Mouse (Mus musculus) CD4-positive, CD25-positive, alpha-beta regulatory T cell, adult 4 months (primary cell): Measurements from ENCODE around the gene Cdc42se2. TPM values are rescaled to one million over a fixed set of nuclear protein-coding genes. Genes with fewer than 3 reads are reported as not detected.

Source experiments
- ATAC-seq: one replicate; pipeline ENCODE4 v1.8.0; 2017
- polyA plus RNA-seq, 2 experiments: library from polyadenylated mRNA; unstranded; fragments of 100-300 nt; shearing (Covaris generic); gene quantifications; one replicate each; pipeline ENCODE4 v1.2.1; 2017

Gene Cdc42se2
- polyA plus RNA-seq, 2 experiments from 2014 or later: 369 to 477 TPM

DNA sequence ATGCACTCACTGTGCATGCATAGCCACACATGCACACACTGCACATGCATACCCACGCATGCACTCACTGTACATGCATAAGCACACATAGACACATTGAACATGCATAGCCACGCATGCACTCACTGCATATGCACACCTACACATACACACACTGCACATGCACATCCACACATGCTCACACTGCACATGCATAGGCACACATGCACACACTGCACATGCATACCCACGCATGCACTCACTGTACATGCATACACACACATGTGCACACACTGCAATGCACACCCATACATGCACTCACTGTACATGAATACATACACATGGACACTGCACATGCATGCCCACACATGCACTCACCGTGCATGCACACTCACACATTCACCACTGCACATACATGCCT lies 4.0 kb upstream of the Cdc42se2 start:
- ATAC-seq: no peak

DNA sequence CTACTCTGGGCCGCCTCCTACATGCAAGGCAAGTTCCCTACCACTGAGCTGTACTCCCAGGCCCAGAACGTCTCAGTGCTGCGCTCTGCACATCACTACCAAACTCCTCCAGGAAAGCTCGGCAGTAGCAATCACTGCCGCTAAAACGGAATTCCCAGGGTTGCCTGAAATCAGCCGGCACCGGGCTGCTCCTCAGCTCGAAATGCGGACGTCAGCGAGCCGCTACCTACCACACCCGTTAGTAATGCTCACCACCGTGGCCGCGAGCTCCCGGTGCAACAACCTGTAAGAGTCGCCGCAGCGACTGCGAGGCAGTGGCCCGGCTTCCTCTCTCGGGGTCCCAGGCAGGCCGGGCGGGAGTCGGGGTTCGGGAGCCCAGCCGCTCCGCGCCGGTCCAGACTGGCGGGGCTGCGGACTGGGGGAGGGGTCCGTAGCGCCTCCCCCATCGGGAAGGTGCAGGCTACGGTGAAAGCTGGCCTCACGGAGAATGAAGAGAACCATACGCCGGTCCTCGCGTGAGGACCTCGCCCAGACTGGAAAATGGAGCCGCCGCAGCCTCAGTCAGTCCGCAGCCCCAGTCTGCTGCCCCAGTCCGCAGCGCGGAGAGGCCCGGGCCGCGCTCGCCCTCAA lies 502 bp downstream of the Cdc42se2 start:
- ATAC-seq: peak; percentile 31

DNA sequence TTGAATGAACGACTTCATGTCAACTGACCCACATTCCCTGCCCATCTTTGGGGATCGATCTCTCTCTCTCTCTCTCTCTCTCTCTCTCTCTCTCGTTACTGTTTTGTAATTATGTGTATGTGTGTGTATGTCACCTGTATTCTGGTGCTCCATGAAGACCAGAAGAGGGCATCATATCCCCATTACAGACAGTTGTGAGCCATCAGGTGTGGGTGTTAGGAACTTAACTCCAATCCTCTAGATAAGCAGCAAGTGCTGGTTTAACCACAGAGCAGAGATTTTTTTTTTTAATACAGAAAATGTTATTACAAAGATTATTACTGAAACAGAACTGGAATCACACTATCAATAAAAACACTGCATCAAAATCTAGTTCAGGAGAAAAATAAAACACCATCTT lies 1.9 kb downstream of the Cdc42se2 start:
- ATAC-seq: no peak

DNA sequence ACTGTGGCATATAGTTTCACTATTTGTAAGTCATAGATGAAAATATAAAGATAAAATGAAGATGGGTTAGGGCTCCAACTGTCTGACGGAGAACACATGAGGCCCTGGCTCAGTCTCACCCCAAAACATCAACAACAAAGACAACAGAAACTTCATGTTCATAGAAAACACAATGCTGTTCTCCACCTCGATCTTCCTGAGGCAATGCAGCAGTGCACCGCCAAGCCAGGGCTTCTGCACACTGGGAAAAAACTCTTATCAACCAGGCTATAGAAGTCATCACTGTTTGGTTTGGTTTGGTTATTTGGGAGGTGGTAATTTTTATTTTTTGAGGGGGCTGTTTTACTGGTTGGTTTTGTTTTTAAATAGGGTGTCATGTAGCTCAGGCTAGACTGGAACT lies 3.0 kb downstream of the Cdc42se2 start:
- no peak for ATAC-seq

DNA sequence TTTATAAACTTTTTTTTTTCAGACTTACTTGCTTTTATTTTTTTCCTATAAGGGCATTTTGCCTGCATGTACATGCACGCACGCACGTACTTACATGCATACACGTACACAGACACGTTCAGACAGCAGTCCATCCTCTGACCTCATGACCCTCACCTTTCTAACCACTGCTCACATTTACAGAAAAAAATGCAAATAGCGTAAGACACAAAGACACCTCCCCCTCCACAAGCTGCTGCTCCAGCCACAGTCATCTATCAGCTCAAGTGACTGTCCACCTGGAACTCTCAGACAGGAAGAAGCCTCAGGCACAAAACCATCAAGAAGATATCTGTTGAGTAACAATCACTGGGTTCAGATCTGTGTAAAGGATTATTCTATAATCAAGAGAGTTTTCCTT lies 5.2 kb downstream of the Cdc42se2 start:
- ATAC-seq: no peak

DNA sequence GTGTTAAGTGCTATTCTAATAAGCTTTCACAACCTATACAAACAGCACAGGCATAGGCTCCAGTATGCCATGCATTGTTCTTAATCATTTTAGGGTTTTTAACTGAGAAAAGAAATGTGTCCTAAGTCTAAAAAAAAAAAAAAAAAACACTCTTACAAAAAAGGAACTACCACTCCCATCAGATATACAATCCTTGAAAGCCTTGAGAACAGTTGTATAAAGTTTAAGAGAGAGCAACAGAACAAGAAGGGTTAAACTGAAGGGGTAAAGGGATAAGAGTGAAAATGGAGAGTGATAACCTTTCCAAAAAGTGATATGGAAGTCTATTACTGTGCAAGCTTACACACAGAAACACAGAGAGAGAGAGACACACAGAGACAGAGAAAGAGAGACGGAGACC lies 7.5 kb downstream of the Cdc42se2 start:
- no peak for ATAC-seq

DNA sequence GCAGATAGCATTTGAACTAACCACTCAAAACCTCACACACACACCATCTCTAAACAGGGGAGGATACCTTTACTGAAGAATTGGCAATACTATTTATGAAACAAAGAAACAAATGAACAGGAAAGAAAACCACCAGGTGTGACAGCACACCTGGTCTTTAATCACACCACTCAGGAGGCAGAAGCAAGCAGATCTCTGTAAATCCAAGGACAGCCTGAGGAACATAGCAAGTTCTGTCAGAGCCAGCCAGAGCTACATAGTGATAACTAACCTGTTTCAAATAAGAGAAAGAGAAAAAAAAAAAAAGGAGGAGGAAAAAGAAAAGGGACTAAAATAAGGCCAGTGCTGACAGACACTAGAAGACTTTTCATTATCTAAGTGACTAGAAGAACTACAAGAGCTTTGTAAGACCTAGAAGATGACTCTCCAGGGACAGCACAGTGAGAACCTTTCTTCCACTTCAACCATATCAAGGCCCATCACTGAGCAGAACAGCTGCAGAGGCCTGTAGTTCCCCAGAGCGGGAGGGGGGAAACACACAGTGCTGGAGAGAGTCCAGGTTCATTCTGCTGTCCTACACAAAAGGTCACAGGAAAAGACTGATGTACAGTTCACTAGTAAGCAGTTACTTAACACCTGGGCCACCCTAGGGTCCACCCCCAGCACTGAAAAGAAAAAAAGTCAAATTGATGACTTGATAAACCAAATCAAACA lies 9.2 kb downstream of the Cdc42se2 start:
- ATAC-seq: peak; percentile 17

DNA sequence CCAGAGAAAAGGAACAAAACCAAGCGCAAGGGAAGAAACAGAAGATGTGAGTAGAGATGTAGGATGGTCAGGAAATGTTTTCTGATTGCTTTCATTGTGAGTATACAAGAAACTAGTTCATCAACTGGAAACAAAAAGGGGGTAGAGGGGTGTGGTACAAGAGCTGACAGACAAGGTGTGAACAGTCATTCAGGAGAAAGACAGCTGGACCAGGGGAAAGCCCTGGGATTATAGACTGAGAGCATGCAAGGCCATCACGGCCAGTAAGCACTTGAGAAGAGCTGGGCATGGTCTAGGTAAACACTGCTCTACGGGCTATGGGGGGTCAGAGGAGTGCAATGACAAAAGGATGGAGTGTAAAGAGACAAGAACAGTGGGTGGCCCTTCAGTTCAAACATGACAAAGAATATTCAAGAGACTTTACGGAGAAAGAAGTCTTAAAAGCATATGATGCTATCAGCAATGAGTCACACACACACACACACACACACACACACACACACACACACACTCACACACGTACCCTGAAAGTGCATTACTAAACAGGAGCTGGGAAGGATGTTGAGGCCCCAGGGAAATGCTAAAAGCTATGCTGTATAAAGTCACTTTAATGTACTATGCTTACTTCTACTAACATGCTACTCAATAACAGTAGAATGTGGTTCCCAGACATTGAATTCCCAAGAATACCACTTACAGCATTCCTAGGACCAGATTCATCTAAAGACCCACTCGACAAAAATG lies 9.9 kb downstream of the Cdc42se2 start:
- peak; percentile 13 for ATAC-seq

DNA sequence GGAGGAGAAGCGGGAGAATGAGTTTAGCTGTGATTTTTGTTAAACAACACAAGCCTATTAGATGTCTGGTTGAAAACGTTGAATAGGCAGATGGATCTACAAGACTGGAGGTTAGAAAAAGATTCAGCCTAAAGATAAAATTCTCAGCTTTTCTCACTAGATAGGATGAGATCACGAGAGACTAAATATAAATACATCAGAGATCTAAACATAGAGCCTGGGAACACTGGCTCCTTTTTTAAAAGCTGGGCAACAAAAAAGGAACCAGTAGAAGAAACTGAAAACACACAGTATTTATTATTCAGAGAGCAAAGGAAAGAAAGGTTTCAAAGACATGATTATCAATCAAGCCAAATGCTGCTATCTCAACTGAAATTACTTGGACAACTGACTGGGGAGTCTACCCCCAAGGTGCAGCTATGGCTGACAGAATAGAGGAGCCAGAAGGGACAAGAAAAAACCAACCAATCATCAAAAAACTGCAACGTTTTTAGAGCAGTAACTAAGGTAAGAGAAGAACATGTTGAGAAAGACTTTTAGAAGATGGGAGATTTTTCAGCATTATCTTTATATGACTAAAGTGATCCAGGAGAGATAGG lies 10.6 kb downstream of the Cdc42se2 start:
- ATAC-seq: no peak

DNA sequence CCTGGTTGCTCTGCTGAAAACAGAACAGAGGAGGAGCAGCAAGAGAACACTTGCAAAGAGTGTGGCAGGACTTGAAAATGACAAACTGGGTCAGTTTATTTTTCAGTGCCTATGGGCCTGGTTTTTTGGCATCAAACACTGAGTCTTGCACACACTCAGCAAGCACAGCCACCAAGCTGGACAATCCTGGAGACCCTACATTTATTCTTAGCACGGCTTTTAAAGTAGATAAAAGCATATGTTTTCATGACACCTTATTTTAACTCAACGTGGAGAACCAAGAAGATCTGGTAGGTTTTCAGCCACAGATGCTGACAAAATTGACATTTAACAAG lies 11.1 kb downstream of the Cdc42se2 start:
- ATAC-seq: no peak

DNA sequence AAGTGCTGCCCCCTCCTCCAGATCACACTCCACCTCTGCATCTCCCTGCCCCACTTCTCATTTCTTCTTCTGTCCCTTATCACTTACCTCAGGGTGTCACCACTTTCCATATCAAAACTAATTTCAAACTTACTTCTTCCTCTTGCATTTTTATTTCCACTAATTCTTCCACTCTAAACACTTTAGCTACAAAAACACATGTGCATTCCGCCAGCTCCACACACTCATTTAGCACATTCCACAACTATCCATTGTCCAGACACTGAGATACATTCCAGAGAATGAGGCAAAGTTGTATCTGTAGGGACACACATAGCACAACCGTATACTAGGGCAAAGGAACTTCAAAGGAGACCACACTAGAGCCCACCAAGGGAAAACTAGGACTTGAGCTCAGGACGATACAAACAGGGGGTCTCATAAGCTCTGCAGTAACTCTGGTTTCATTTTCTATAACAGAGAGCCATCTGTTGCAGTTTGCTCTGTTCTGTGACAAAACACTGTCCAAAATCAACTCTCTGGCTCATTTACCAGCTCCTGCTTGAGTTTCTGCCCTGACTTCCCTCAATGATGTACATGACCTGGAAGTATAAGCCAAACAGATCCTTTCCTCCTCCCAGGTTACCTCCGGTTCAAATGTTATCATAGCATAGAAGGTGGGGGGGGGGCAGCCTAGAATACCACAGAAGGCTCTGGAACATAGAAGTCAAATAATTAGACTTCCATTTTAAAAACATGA lies 11.7 kb downstream of the Cdc42se2 start:
- ATAC-seq: no peak

DNA sequence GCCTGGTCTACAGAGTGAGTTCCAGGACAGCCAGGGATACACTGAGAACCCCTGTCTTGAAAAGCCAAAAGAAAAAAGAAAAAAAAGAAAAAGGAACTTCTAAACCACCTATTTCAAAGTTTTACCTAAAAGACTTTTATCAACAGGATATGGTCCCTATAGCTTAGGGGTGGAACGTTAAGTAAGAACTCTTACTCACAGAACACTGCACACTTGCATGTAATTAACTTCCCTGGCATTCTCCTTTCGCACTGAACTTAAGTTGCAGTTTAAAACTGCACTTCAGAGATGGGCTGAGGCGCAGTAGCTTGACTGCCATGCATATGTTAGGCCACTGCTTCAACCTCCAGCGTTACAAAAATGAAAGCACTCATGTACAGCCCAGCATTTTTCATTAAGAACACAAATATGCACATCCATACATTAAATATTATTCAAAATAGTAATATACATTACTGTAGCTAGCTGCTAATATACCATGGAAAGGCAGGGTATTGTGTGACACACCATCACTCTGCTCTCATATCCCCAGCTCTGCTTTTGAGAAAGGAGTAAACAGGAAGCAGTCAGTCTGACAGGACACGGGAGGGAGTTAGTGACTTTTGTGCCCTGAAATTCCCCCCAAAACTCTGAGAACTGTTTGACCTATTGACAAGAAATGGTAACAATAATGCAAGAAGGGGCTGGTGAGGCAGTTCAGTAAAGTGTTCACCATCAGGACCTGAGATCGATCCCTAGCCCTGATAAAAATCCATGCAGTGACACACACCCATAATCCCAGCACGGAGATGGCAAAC lies 13.0 kb downstream of the Cdc42se2 start:
- ATAC-seq: peak; percentile 68

DNA sequence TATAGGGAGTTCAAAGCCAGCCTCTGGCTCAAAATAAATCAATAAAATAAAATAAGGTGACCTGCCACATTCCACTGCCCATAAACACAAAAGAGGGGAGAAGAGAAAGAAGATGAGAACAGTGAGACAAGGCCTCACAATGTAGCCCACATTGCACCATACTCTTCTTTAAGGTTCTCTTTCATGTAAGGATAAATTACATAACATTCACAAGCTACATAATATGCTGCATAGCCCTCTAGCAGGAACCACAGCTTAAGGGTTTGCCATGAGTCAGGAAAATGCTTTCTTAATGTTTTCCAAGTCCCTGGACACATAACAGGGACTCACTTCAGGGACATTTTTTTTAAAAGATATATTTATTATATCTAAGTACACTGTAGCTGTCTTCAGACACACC lies 15.9 kb downstream of the Cdc42se2 start:
- no peak for ATAC-seq

DNA sequence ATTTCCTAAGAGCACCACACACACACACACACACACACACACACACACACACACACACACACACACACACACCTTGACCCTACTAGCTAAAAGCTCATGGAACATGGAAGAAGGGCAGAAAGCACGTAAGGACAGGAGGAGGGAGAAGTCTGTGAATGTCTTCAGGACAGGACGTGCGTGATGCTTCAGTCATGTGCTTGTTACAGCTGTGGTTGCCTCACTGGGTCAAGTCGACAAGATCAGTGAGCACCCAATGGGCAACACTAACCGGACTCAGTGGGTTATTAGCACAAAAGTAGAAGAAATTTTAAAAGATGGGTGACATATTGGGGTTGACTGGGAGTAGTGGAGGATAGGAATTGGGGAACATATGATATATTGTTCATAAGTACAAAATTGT lies 17.6 kb downstream of the Cdc42se2 start:
- ATAC-seq: no peak

DNA sequence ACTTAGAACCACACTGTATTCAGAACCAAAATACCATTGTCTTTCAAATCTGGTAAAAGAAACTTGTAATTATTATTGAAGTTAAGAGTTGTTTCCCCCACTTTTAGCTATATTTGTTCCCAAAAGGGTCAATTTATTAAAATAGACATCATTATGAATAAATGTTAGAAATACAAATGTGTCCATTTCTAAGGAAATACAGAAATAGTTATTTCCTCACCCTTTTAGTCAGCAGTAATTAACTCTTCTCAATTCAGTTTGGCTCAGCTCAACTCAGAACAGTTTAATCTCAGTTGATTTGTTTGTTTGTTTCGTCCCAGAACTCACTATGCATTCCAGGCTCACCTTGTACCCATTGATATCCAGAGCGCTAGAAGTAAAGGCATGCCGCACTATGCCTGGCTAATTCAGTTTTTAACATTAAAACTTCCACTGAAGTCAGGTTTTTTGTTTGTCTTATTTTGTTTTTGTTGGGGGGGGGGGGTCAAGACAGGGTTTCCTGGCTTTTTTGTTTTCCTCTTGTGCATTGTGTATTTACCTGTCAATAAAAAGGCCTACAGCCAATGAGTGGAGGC lies 19.3 kb downstream of the Cdc42se2 start:
- ATAC-seq: no peak

DNA sequence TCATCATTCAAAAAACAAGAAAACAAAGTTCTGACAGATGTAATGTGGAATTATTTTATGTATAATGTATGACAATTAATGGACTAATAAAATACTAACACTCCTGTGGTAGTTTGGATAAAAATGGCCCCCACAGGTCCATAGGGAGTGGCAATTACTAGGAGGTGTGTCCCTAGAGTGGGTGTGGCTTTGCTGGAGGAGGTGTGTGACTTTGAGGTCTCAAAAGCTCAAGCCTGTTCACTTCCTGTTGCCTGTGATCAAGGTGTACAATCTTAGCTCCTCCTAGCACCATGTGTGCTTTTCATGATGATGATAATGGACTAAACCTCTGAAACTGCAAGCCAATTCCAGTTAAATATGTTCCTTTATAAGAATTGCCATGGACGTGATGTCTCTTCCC lies 22.7 kb downstream of the Cdc42se2 start:
- peak; percentile 83 for ATAC-seq

DNA sequence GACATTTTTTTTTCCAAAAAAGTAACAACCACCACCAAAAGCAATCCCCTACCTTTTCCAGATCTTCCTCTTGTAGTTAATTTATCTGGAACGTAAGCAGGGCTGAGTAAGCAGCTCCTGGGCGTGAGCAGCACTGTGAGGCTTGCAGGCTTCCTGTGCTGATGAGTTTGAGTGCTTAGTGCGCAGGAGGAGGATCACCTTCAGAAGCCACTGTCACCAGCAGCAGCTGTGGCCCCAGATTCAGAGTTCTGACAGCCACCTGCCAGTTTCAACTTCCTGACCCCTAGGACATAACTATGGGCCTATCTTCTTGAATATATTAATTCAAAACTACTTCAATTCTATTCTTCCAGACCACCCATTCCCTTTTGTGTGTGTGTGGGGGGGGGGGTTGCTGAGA lies 23.4 kb downstream of the Cdc42se2 start:
- peak; percentile 87 for ATAC-seq

DNA sequence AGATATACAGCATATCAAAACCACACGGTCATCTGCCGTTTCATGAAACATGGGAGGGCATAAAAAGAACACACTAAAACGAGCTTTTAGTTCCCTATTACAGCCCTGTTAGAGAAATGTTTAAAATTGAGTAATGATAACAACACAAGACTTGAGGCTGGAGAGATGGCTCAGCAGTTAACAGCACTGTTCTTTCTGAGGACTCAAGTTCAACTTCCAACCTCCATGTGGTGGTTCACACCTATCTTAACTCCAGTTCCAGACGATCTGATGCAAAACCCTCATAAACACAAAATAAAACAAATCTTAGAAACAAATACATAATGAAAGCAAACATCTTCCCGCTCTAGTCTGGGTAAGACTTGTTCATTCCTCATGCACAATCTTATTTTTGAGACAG lies 24.7 kb downstream of the Cdc42se2 start:
- ATAC-seq: no peak

DNA sequence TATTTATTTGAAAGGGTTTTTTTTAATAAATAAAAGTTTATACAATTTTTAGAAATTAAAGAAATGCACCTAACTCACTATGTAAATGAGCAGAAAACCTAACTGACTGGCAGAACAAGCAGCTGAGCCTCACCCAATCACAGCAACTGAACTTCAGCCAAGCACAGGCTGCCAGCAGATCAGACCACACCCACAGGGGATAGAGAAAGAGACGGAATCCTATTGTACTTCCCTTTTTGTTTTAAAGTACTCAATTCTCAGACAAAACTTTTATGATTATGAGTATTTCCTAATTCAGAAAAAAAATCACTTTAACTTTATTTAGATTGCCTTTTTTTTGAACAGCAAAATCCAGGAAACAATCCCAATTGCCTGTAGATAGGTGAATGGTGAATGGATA lies 29.5 kb downstream of the Cdc42se2 start:
- peak; percentile 70 for ATAC-seq

DNA sequence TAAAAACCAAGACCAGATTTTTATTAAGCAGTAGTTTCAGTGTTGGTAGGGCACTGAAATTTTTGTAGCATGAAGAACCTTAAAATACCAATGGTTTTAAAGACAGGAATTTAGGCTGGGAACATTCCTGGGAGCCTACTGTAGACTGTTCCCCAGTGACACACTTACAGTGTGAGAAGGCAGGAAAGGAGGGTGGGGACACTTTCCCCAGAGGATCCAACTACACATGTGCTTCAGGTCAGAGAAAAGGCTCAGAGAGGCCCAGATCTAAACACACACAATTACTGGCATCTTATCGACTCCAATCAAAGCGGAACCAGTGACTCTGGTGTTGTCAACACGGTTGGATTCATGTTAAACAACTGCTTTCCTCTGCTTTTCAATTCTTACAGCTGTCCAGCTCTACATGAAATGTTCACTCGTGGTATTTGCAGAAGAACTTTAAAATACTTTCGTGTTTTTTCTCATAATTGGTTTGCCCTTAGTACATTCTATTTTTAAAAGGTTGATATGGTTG lies 32.3 kb downstream of the Cdc42se2 start:
- ATAC-seq: no peak
